Mouse (Mus musculus) ES-E14 (cell line): ENCODE measurements around the gene Atl3. TPM values are rescaled to one million over a fixed set of nuclear protein-coding genes. Genes with fewer than 3 reads are reported as not detected.

Experiments
- DNase-seq: peaks from one replicate; pipeline ENCODE4 v3.0.0-alpha.2; 2013; ENCODE audit warnings: low read depth, low spot score
- H3K27ac ChIP-seq: 2 replicates; pipeline ENCODE4 v1.5.1; 2012; ENCODE audit warnings: low read depth, mild to moderate bottlenecking, low read length, moderate library complexity, mixed read lengths; ENCODE audit not compliant: poor library complexity, insufficient read depth, severe bottlenecking
- H3K36me3 ChIP-seq: 2 replicates; pipeline ENCODE4 v1.6.1; 2012; ENCODE audit warnings: mild to moderate bottlenecking, low read length, moderate library complexity, mixed read lengths; ENCODE audit not compliant: control insufficient read depth, poor library complexity, insufficient read depth, severe bottlenecking
- H3K4me1 ChIP-seq, 2 experiments: fragments of 150-350 bp in 1 of 2; sonication (generic) in 1 of 2; 2 replicates each; pipeline ENCODE4 v1.6.1; 2012; ENCODE audit warnings: low read length in 2 of 2, mild to moderate bottlenecking in 1 of 2, mixed read lengths in 1 of 2; ENCODE audit not compliant: control insufficient read depth in 2 of 2, insufficient read depth in 2 of 2, poor library complexity in 1 of 2
- H3K4me3 ChIP-seq, 2 experiments: fragments of 150-350 bp in 1 of 2; sonication (generic) in 1 of 2; 2 replicates each; pipeline ENCODE4 v1.5.1; 2012; ENCODE audit warnings: low read length in 2 of 2, low read depth in 1 of 2, mild to moderate bottlenecking in 1 of 2, mixed read lengths in 1 of 2; ENCODE audit not compliant: insufficient read depth in 1 of 2, poor library complexity in 1 of 2, severe bottlenecking in 1 of 2
- H3K9ac ChIP-seq: 2 replicates; pipeline ENCODE4 v1.6.1; 2012; ENCODE audit warnings: low read depth, mild to moderate bottlenecking, low read length, mixed read lengths; ENCODE audit not compliant: poor library complexity, insufficient read depth, severe bottlenecking
- H3K9me3 ChIP-seq: fragments of 150-350 bp; sonication (generic); 2 replicates; pipeline ENCODE4 v1.6.1; 2012; ENCODE audit warnings: low read depth, mild to moderate bottlenecking, low read length; ENCODE audit not compliant: control insufficient read depth, insufficient read depth
- CHD2 ChIP-seq: IDR thresholded peaks from 2 replicates; pipeline ENCODE4 v1.6.1; 2014; ENCODE audit warnings: mild to moderate bottlenecking, low read depth, low read length, inconsistent platforms
- HCFC1 ChIP-seq: IDR thresholded peaks from 2 replicates; pipeline ENCODE4 v1.6.1; 2012; ENCODE audit warnings: low read length, inconsistent platforms, borderline replicate concordance; ENCODE audit not compliant: insufficient read depth
- MAFK ChIP-seq: IDR thresholded peaks from 2 replicates; pipeline ENCODE4 v1.6.1; 2014; ENCODE audit warnings: mild to moderate bottlenecking, low read depth, low read length, inconsistent platforms; ENCODE audit not compliant: insufficient read depth
- ZC3H11A ChIP-seq: IDR thresholded peaks from 2 replicates; pipeline ENCODE4 v1.6.1; 2012; ENCODE audit warnings: low read depth, mild to moderate bottlenecking, inconsistent platforms, low read length, borderline replicate concordance
- ZNF384 ChIP-seq: IDR thresholded peaks from 2 replicates; pipeline ENCODE4 v1.6.1; 2012; ENCODE audit warnings: low read depth, low read length, inconsistent platforms
- in situ Hi-C, 2 experiments: fragments of 600-800 bp; cut with MboI; formaldehyde crosslinking; loops; one replicate each; pipeline ENCODE4 v1.15.1; 2025; ENCODE audit warnings: low sequenced_read_pairs in 2 of 2, inconsistent platforms in 1 of 2; ENCODE audit not compliant: unreplicated experiment in 2 of 2
- total RNA-seq: library from RNA; depleted of rRNA; stranded (reverse); fragments of 300-350 nt; gene quantifications from 2 replicates; pipeline ENCODE4 v1.2.3, GENCODE M21; 2012

The Atl3 gene
- total RNA-seq, 1 experiment = 26.6 TPM

- in situ Hi-C loops = no loop called here
- Histone ChIP-seq H3K4me3 (no peak overlapping the region), H3K36me3 (no peaks in the 10 kb centered on the region), H3K4me1 (peaks cover 4 to 6% of the 10 kb centered on the region in 2 experiments; a peak in 3 of 4 replicates), H3K9ac (no peak overlapping the region), H3K27ac (no peak overlapping the region), H3K9me3 (no peaks in the 10 kb centered on the region)
- DNase-seq = no peak
- TF ChIP-seq HCFC1 (no peak), MAFK (no peak), CHD2 (no peak), ZNF384 (no peak), ZC3H11A (no peak)
These were observed 64.8 kb downstream of the Atl3 start for GRCm38 (mm10) chr19:7558675-7559074.

- TF ChIP-seq ZC3H11A (no peak), MAFK (no peak), HCFC1 (no peak), CHD2 (no peak), ZNF384 (no peak)
- in situ Hi-C loops = no loop called here
- Histone ChIP-seq H3K27ac (no peak overlapping the region), H3K36me3 (no peaks in the 10 kb centered on the region), H3K4me3 (no peak overlapping the region), H3K9ac (no peak overlapping the region), H3K9me3 (no peaks in the 10 kb centered on the region), H3K4me1 (peaks cover 4 to 6% of the 10 kb centered on the region in 2 experiments; a peak in 3 of 4 replicates)
- DNase-seq = no peak
These were observed 66.1 kb downstream of the Atl3 start for GRCm38 (mm10) chr19:7559986-7560385.

- no peaks in the 10 kb centered on the region for H3K9me3 ChIP-seq
- in situ Hi-C loops = no loop called here
- TF ChIP-seq ZC3H11A = no peak
- TF ChIP-seq CHD2 = no peak
- no peak for TF ChIP-seq ZNF384
- no peak for TF ChIP-seq MAFK
- TF ChIP-seq HCFC1 = no peak
- no peaks in the 10 kb centered on the region for H3K36me3 ChIP-seq
- H3K4me1 ChIP-seq = peaks cover 4 to 6% of the 10 kb centered on the region in 2 experiments; a peak in 3 of 4 replicates
- no peak overlapping the region for H3K4me3 ChIP-seq
- no peak overlapping the region for H3K9ac ChIP-seq
- no peak overlapping the region for H3K27ac ChIP-seq
- no peak for DNase-seq
These were observed 67.6 kb downstream of the Atl3 start for GRCm38 (mm10) chr19:7561456-7561855.

- TF ChIP-seq ZNF384 (no peak), ZC3H11A (no peak), HCFC1 (no peak), MAFK (no peak), CHD2 (no peak)
- Histone ChIP-seq H3K4me1 (peaks cover 4 to 6% of the 10 kb centered on the region in 2 experiments; a peak in 3 of 4 replicates), H3K9ac (no peak overlapping the region), H3K27ac (no peak overlapping the region), H3K9me3 (no peaks in the 10 kb centered on the region), H3K36me3 (no peaks in the 10 kb centered on the region), H3K4me3 (no peak overlapping the region)
- in situ Hi-C loops = no loop called here
- no peak for DNase-seq
These were observed 68.8 kb downstream of the Atl3 start for GRCm38 (mm10) chr19:7562601-7563129.

- H3K9ac ChIP-seq = no peak overlapping the region
- TF ChIP-seq CHD2 = no peak
- TF ChIP-seq ZC3H11A = no peak
- no peak for TF ChIP-seq HCFC1
- no peak for TF ChIP-seq MAFK
- TF ChIP-seq ZNF384 = no peak
- no peaks in the 10 kb centered on the region for H3K36me3 ChIP-seq
- no peak overlapping the region for H3K4me3 ChIP-seq
- no peak for DNase-seq
- H3K4me1 ChIP-seq = peaks cover 6% of the 10 kb centered on the region in 2 experiments; a peak in 3 of 4 replicates
- H3K27ac ChIP-seq = no peak overlapping the region
- no peaks in the 10 kb centered on the region for H3K9me3 ChIP-seq
- in situ Hi-C loops = no loop called here
These were observed 69.8 kb downstream of the Atl3 start for GRCm38 (mm10) chr19:7563676-7564075.
